Mouse (Mus musculus): ENCODE measurements around the gene Dclk2. TPM values are rescaled to one million over a fixed set of nuclear protein-coding genes. Genes with fewer than 3 reads are reported as not detected.

The Dclk2 gene
- total RNA-seq, 4 experiments from 2014 or later: 90.2 to 108 (median 99.6) TPM

- DNase-seq (ENCODE audit: low spot score in 2 of 2): no peak
Measured at GRCm38 (mm10) chr3:86845578-86845977, 75.1 kb downstream of the Dclk2 start.

- DNase-seq (ENCODE audit: low spot score in 2 of 2): peak in 1 of 2 experiments; percentile 59
Measured at GRCm38 (mm10) chr3:86844804-86845481, 75.7 kb downstream of the Dclk2 start.

- DNase-seq (ENCODE audit: low spot score in 2 of 2): no peak
Measured at GRCm38 (mm10) chr3:86842461-86842860, 78.2 kb downstream of the Dclk2 start.

- DNase-seq (ENCODE audit: low spot score in 2 of 2): no peak
Measured at GRCm38 (mm10) chr3:86839606-86840005, 81.0 kb downstream of the Dclk2 start.

GRCm38 (mm10) chr3:86837386-86837785, 83.3 kb downstream of the Dclk2 start:
- no peak for DNase-seq (ENCODE audit: low spot score in 2 of 2)

DNA sequence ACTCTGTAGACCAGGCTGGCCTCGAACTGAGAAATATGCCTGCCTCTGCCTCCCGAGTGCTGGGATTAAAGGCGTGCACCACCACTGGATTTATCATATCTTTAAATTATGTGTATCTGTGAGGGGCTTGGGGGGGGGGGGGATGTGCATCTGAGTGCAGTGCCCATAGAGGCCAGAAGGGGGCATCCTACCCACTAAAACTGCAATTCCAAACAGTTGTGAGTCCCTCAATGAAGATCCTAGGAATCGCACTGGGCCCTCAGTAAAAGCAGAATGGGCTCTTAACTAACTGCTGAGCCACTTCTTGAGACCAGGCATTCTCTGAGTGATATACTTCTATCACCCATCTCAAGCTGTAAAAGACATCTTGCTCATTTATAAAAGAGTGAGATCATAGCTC, 85.5 kb downstream of the Dclk2 start:
- no peak for DNase-seq (ENCODE audit: low spot score in 2 of 2)

GRCm38 (mm10) chr3:86834341-86834740, 86.3 kb downstream of the Dclk2 start:
- DNase-seq (ENCODE audit: low spot score in 2 of 2): no peak

DNA sequence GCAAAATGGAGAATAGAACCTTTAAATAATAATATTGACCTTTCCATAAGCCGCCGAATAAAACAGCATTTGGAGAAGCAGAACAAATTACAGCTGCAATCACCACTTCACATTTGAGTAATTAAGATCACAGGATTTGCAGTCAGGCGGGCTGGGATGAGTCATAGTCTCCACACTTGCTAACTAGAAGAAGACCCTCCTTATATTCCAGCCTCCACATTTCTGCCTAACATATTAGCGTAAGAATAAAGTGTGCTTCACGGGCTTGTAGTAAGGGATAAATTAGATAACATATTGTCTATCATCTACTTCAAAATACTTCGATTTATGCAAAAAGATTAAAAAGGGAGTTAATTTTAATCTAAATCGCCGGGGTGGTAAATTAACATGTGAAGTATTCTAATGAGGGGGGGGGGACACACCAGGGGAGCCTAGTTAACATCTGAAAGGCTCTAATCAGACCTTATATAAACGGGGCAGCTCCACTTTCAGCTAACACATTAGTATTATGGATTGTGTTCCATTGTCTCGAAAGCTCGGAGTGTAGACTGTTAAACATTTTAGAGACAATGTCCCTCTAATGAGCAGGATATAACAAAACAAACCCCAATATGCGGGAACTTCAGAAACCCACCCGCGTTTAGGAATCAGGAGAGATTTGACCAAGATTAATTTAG, 87.9 kb downstream of the Dclk2 start:
- DNase-seq (ENCODE audit: low spot score in 2 of 2): no peak

- peak in 1 of 2 experiments; percentile 61 for DNase-seq (ENCODE audit: low spot score in 2 of 2)
Measured at GRCm38 (mm10) chr3:86832115-86832514, 88.5 kb downstream of the Dclk2 start.

DNA sequence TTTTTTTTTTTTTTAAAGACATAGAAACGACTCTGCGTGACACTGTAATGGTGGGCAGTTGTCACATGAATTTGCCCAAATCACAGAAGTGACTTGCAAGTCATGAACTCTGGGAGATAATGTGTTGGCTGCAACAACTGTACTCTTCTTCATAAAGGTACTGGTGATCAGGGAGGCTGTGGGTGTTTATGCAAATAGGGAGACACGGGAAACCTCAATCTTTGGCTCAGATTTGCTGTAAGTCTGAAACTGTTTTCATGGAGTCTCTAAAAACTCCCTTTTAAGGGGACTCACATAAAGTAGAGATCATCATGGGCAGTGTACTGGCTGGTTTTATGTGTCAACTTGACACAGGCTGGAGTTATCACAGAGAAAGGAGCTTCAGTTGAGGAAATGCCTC, 93.1 kb downstream of the Dclk2 start:
- no peak for DNase-seq (ENCODE audit: low spot score in 2 of 2)

GRCm38 (mm10) chr3:86821383-86821782, 99.3 kb downstream of the Dclk2 start:
- DNase-seq (ENCODE audit: low spot score in 2 of 2): no peak

GRCm38 (mm10) chr3:86820344-86820743, 100.3 kb downstream of the Dclk2 start:
- no peak for DNase-seq (ENCODE audit: low spot score in 2 of 2)

GRCm38 (mm10) chr3:86819372-86819771, 101.3 kb downstream of the Dclk2 start:
- DNase-seq (ENCODE audit: low spot score in 2 of 2): no peak

DNA sequence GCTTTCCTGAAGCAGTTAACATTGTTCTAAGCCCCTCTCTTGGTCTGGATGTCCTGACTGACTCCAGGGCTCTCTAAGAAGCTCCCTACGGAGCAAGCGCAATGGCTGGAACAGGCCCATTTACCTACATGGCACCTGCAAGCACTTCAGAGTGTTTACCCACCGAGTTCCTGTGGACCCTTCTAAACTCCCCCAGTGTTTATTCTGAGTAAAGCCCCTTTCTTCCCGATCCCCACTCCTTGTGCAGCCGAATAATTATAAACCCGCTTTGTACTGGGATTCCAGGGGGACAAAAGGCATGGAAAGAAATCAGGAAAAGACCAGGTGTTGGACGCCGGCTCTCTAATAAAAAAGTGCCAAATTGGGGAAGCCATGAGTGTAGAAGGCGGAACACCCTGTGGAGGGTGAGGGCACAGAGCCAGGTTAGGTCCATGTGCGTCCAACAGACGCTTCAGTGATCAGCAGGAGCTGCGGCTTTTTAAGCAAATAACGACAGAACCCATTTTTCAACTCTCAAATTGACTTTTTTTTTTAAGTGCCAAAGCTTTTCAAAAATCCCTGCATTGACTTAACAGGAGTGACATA, 102.6 kb downstream of the Dclk2 start:
- DNase-seq (ENCODE audit: low spot score in 2 of 2): no peak

- peak in 1 of 2 experiments; percentile 79 for DNase-seq (ENCODE audit: low spot score in 2 of 2)
Measured at GRCm38 (mm10) chr3:86812689-86813088, 108.0 kb downstream of the Dclk2 start.

DNA sequence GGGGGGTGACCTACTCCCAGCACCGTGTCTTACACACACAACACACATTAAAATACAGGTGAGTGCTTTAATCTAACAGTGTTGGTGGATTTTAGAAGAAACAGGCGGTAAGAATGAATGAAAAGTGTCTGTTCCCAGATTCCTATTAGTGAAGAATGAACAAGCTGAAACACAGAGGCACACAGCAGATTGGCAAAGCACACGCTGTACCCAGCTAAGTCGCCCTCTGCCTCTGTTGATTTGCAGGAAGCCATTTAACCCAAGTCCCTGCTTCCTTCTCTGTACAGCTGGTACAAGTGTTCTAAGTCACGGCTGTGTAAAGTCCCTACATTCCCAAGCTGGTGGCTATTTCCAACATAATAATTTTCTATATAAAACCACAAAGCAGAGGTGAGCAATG, 109.7 kb downstream of the Dclk2 start:
- no peak for DNase-seq (ENCODE audit: low spot score in 2 of 2)

- DNase-seq (ENCODE audit: low spot score in 2 of 2): no peak
Measured at GRCm38 (mm10) chr3:86809646-86810045, 111.0 kb downstream of the Dclk2 start.

DNA sequence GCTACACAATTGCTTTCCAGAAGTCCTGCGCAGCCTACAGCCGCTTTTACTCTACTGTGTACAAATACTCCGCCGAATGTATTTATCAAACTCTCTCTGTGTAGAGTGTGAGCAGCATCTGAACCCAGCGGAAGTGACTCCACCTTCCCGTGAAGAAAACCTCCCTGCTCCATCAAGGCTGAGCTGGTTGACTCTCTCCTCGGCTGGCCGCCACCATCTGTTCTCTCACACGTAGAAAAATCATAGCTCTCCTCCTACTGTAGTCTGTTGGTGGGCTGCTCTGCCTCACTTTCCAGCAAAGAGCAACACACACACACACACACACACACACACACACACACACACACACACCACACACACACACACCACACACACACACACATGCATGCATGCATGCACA, 111.5 kb downstream of the Dclk2 start:
- DNase-seq (ENCODE audit: low spot score in 2 of 2): peak in 1 of 2 experiments; percentile 36

DNA sequence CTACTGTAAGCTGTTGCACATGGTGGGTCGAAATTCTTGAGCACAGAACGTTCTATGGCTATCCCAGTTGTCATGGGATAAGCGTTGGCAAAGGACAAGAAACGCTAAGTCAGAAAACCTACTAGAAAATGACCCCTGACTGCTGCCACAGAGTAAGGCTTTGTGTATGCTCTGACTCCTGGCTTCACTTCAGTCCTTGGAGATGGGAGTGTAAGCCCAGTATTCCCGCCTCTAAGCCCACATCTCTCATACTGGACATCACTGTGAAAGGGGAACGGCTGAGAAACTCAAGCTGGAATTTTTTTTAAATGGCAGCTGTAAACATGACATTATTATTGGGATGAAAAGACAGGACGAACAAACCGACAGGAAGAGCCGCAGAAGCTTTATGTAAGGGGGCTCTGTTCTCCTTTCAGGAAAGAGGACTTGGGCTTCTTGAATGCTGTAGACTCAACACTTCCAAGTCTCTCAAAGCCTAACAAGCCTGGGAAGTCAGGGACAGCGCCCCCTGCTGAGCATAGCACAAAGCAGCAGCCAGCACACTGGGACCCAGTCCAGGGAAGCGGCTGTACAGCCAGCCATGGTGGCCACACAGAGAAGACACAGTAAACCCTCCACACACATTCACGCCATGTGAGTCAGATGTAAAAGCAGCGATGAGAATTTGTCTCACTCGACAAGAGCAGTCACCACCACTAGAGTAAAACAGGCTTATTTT, 112.7 kb downstream of the Dclk2 start:
- peak in 1 of 2 experiments; percentile 71 for DNase-seq (ENCODE audit: low spot score in 2 of 2)

DNA sequence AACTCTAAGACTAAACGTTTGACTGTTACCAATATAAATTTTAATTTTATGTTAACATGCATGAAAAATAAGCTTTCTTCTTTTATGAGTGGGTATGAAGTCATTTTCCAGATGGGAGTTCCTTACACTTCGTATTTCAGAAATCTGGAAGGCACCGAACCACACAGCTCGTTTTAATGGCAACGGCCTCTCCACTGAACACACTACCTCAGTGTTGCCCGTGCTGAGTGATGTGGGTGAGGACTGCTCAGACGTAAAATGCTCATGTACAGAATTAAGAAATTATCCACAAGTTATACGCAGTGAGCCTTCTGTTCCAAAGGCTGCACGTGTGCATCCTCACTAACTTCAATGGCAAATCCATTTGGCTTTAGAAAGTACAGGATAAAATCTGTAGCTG, 113.8 kb downstream of the Dclk2 start:
- no peak for DNase-seq (ENCODE audit: low spot score in 2 of 2)

DNA sequence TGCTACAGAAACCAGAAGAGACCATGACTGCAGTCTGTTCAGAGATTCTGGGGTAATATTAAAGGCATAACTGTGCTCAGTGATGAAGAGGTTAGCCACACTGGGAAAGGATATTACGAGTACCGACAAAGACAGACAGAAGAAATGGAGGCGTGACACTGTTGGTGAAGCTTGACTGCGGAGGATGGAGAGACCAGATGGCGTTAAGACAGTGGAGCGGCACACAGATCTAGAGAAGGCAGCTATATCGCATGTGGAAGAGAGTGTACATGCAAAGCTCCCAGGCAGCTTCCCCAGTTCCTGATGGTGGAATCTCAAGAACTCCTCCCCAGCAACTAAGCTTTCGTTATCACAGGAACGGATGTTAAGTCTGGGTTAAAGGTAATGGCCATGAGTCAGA, 116.4 kb downstream of the Dclk2 start:
- peak; percentile 74 to 78 for DNase-seq (ENCODE audit: low spot score in 2 of 2)

DNA sequence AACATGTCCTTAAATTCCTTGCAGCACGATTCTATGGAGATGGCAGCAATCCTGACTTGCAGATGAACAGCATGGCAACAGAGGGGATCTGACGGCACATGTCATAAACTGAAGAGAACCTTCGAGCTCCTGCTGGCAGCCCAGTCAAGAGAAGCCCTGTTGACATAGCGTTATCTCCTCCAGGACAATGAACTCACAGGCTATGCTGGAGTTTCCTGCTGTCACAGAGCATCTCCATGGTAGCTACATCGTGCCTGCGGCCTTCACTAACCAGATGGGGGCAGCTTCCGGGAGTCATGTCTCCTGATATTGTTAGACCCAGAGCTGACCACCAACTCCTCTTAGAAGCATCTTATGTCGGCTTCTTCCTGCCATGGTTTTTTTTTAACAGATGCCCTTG, 117.8 kb downstream of the Dclk2 start:
- DNase-seq (ENCODE audit: low spot score in 2 of 2): no peak
